Mouse (Mus musculus) megakaryocyte progenitor cell, adult 5-6 weeks (primary cell): ENCODE results near the gene Mthfd2. TPM values are rescaled to one million over a fixed set of nuclear protein-coding genes. Genes with fewer than 3 reads are reported as not detected.

Experiments used
- ATAC-seq: replicated peaks from 2 replicates; pipeline ENCODE4 v1.8.0; 2016; ENCODE audit warnings: mild to moderate bottlenecking, moderate TSS enrichment, inconsistent platforms; ENCODE audit not compliant: poor library complexity
- total RNA-seq, 2 experiments: library from RNA; stranded (forward) in 1 of 2; stranded (reverse) in 1 of 2; fragments of 157-497, 149-512 nt in 1 of 2; fragments of 200-1000 nt in 1 of 2; gene quantifications; 2 replicates each; pipeline versions ENCODE4 v1.2.3 to v1.2.4; 2015 to 2017

The Mthfd2 gene
- total RNA-seq, 2 experiments from 2014 or later = 19.7 to 23.1 TPM

GRCm38 (mm10) chr6:83273733-83274132 lies 52.0 kb downstream of the Mthfd2 start:
- peak; percentile 95 for ATAC-seq

DNA sequence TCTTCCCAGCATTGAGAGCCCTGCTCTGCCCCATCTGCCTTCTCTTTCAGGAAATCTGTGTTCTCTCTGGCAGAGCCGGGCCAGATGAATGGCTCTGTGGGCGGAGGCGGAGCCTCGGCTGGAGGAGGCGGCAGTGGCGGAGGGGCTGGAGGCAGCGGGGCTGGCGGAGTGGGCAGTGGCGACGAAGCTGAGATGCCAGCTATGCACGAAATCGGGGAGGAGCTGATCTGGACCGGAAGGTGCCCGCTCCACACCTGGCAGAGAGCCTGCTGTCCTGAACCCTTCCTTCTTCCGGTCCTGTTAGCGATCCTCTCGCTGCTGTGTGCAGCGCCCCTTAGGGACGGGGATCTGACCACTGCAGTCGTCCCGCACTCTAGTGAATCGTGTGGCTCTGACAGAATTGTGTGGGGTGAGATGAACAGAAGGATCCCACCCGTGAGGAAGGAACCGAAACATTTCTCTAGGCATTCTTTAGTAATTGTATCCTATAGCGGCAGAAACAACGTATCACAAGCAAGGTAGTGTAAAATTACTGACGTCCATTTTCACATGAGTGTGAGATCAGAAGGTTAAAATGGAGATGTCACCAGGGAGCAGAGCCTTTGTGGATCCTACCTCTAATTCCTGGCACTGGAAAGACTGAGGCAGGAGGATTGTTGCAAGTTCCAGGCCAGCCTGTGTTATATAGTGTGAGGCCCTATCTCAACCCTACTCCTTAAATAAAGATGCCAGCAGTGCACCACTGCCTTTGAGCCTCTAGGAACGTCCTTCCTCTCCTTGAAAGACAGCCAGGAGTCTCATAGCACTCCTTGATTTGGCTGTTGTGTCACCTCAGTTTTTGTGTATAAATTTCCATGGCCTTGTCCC lies 57.3 kb downstream of the Mthfd2 start:
- ATAC-seq = peak; percentile 90

- no peak for ATAC-seq
Measured at GRCm38 (mm10) chr6:83267616-83268015, 58.1 kb downstream of the Mthfd2 start.

GRCm38 (mm10) chr6:83265653-83266052 lies 60.1 kb downstream of the Mthfd2 start:
- no peak for ATAC-seq

GRCm38 (mm10) chr6:83265253-83265652 lies 60.5 kb downstream of the Mthfd2 start:
- no peak for ATAC-seq

DNA sequence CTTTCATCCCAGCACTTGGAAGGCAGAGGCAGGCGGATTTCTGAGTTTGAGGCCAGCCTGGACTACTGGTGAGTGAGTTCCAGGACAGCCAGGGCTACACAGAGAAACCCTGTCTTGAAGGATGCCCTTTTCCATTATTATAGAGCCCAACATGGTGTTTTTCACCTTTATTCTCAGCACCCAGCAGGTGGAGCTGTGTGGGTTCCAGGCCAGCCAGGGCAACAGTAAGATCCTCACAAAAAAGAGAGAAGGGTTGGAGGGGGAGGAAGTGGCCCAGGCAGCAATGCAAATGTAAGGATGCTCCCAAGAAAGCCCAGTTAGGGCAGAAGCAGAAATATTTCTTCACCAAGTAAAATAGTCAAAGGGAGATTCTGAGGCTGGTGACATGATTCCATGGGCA lies 61.2 kb downstream of the Mthfd2 start:
- no peak for ATAC-seq

Other genes starting within 250 kb of the Mthfd2 start
- gene Pcgf1, start 248.0 kb downstream of the Mthfd2 start, total RNA-seq (2015) = 26.5 and 27.2 TPM in 2 replicates
- 15.3 and 20.4 TPM in 2 replicates for gene Pcgf1, start 248.0 kb downstream of the Mthfd2 start, total RNA-seq (2017)
- gene Lbx2, start 239.5 kb downstream of the Mthfd2 start, total RNA-seq (2015) = not detected in 2 replicates
- not detected in 2 replicates for gene Lbx2, start 239.5 kb downstream of the Mthfd2 start, total RNA-seq (2017)
- gene Ccdc142, start 224.3 kb downstream of the Mthfd2 start, total RNA-seq (2015) = 0.20 and 0.79 TPM in 2 replicates
- gene Ccdc142, start 224.3 kb downstream of the Mthfd2 start, total RNA-seq (2017) = 0.58 and 1.6 TPM in 2 replicates
- gene Gm42688, start 224.3 kb downstream of the Mthfd2 start, total RNA-seq (2015) = 1.5 and 1.6 TPM in 2 replicates
- 2.7 and 3.0 TPM in 2 replicates for gene Gm42688, start 224.3 kb downstream of the Mthfd2 start, total RNA-seq (2017)
- 53.6 and 60.8 TPM in 2 replicates for gene Mrpl53, start 216.9 kb downstream of the Mthfd2 start, total RNA-seq (2015)
- gene Mrpl53, start 216.9 kb downstream of the Mthfd2 start, total RNA-seq (2017) = 19.5 and 29.2 TPM in 2 replicates
- gene Mogs, start 210.4 kb downstream of the Mthfd2 start, total RNA-seq (2015) = 54.6 and 69.0 TPM in 2 replicates
- 122 and 130 TPM in 2 replicates for gene Mogs, start 210.4 kb downstream of the Mthfd2 start, total RNA-seq (2017)
- 25.8 and 27.8 TPM in 2 replicates for gene Wbp1, start 204.3 kb downstream of the Mthfd2 start, total RNA-seq (2015)
- gene Wbp1, start 204.3 kb downstream of the Mthfd2 start, total RNA-seq (2017) = 85.0 and 96.7 TPM in 2 replicates
- gene Ino80b, start 200.5 kb downstream of the Mthfd2 start, total RNA-seq (2015) = 20.7 and 24.4 TPM in 2 replicates
- gene Ino80b, start 200.5 kb downstream of the Mthfd2 start, total RNA-seq (2017) = 35.5 and 44.4 TPM in 2 replicates
- 1.9 and 2.4 TPM in 2 replicates for gene Rtkn, start 190.4 kb downstream of the Mthfd2 start, total RNA-seq (2015)
- 2.2 and 2.4 TPM in 2 replicates for gene Rtkn, start 190.4 kb downstream of the Mthfd2 start, total RNA-seq (2017)
- gene Wdr54, start 169.5 kb downstream of the Mthfd2 start, total RNA-seq (2015) = 0.57 TPM in 1 of 2 replicates, not detected in the other
- under 0.01 and 0.14 TPM in 2 replicates for gene Wdr54, start 169.5 kb downstream of the Mthfd2 start, total RNA-seq (2017)
- not detected in 2 replicates for gene 1700003E16Rik, start 169.5 kb downstream of the Mthfd2 start, total RNA-seq (2015)
- gene 1700003E16Rik, start 169.5 kb downstream of the Mthfd2 start, total RNA-seq (2017) = not detected in 2 replicates
- gene Dctn1, start 160.0 kb downstream of the Mthfd2 start, total RNA-seq (2015) = 50.8 and 51.4 TPM in 2 replicates
- gene Dctn1, start 160.0 kb downstream of the Mthfd2 start, total RNA-seq (2017) = 85.9 and 86.2 TPM in 2 replicates
- 0.10 TPM in 1 of 2 replicates, not detected in the other for gene Slc4a5, start 106.1 kb downstream of the Mthfd2 start, total RNA-seq (2015)
- under 0.01 TPM in 1 of 2 replicates, not detected in the other for gene Slc4a5, start 106.1 kb downstream of the Mthfd2 start, total RNA-seq (2017)
- 83.8 and 90.1 TPM in 2 replicates for gene Mob1a, start 108 bp upstream of the Mthfd2 start, total RNA-seq (2015)
- 129 and 133 TPM in 2 replicates for gene Mob1a, start 108 bp upstream of the Mthfd2 start, total RNA-seq (2017)
- gene Bola3, start 23.2 kb upstream of the Mthfd2 start, total RNA-seq (2015) = 81.1 and 95.2 TPM in 2 replicates
- gene Bola3, start 23.2 kb upstream of the Mthfd2 start, total RNA-seq (2017) = 62.6 and 70.8 TPM in 2 replicates
- 27.9 and 29.6 TPM in 2 replicates for gene Tet3, start 133.2 kb upstream of the Mthfd2 start, total RNA-seq (2015)
- 12.2 and 14.5 TPM in 2 replicates for gene Tet3, start 133.2 kb upstream of the Mthfd2 start, total RNA-seq (2017)
- gene Dguok, start 181.1 kb upstream of the Mthfd2 start, total RNA-seq (2015) = 40.2 and 51.7 TPM in 2 replicates
- gene Dguok, start 181.1 kb upstream of the Mthfd2 start, total RNA-seq (2017) = 34.3 and 35.3 TPM in 2 replicates
- not detected in 2 replicates for gene Actg2, start 210.4 kb upstream of the Mthfd2 start, total RNA-seq (2015)
- not detected in 2 replicates for gene Actg2, start 210.4 kb upstream of the Mthfd2 start, total RNA-seq (2017)
- gene Stambp, start 246.8 kb upstream of the Mthfd2 start, total RNA-seq (2015) = 30.8 and 34.5 TPM in 2 replicates
- gene Stambp, start 246.8 kb upstream of the Mthfd2 start, total RNA-seq (2017) = 4.0 and 7.4 TPM in 2 replicates